Mouse (Mus musculus) kidney, embryonic 14.5 days (tissue): ENCODE data around the gene Sik3. TPM values are rescaled to one million over a fixed set of nuclear protein-coding genes. Genes with fewer than 3 reads are reported as not detected.
A peak's percentile ranks its signal among the peaks of the same experiment; 100 is the strongest.

Experiments
- ATAC-seq: fragments of 200-750 bp; cut with Nextera tagmentation; 2 replicates; pipeline ENCODE4 v1.8.0; 2017; ENCODE audit warnings: moderate number of reproducible peaks, mild to moderate bottlenecking, moderate TSS enrichment, moderate library complexity; ENCODE audit not compliant: low FRiP score, low TSS enrichment
- H3K27ac ChIP-seq: fragments of 300-500 bp; sonication (generic); 2 replicates; pipeline ENCODE4 v1.5.1; 2014; ENCODE audit warnings: low read depth, mild to moderate bottlenecking, low read length, moderate library complexity, mixed read lengths
- H3K27me3 ChIP-seq: fragments of 300-500 bp; sonication (generic); 2 replicates; pipeline ENCODE4 v1.6.1; 2014; ENCODE audit warnings: mild to moderate bottlenecking, low read length; ENCODE audit not compliant: control insufficient read depth, insufficient read depth
- H3K36me3 ChIP-seq: fragments of 300-500 bp; sonication (generic); 2 replicates; pipeline ENCODE4 v1.6.1; 2014; ENCODE audit warnings: low read length, mixed read lengths; ENCODE audit not compliant: control insufficient read depth, insufficient read depth
- H3K4me1 ChIP-seq: fragments of 300-500 bp; sonication (generic); 2 replicates; pipeline ENCODE4 v1.6.1; 2014; ENCODE audit warnings: low read length, mixed read lengths; ENCODE audit not compliant: control insufficient read depth, insufficient read depth
- H3K4me2 ChIP-seq: fragments of 300-500 bp; sonication (generic); replicated peaks from 2 replicates; pipeline ENCODE4 v1.6.1; 2014; ENCODE audit warnings: low read depth, mild to moderate bottlenecking, low read length
- H3K4me3 ChIP-seq: fragments of 300-500 bp; sonication (generic); 2 replicates; pipeline ENCODE4 v1.5.1; 2014; ENCODE audit warnings: mild to moderate bottlenecking, low read length
- H3K9ac ChIP-seq: fragments of 300-500 bp; sonication (generic); 2 replicates; pipeline ENCODE4 v1.6.1; 2014; ENCODE audit warnings: low read depth, mild to moderate bottlenecking, low read length, moderate library complexity
- H3K9me3 ChIP-seq: fragments of 300-500 bp; sonication (generic); 2 replicates; pipeline ENCODE4 v1.6.1; 2016; ENCODE audit warnings: low read length; ENCODE audit not compliant: control insufficient read depth
- WGBS: fragments of 180-500 bp; shearing (Covaris S2); extraction: QIAGEN DNeasy Blood & Tissue Kit; methylation state at CpG from one replicate; pipeline ENCODE4 v1.1.7; 2014; 5-methylcytosine and 5-hydroxymethylcytosine counted together
- polyA plus RNA-seq: library from polyadenylated mRNA; unstranded; fragments of >200 nt; fragmentation: Nextera tagmentation; extraction: Ambion mirVana; gene quantifications from 2 replicates; pipeline ENCODE4 v1.2.1, GENCODE M21; 2014

The Sik3 gene
- polyA plus RNA-seq, 1 experiment from 2014 or later = 10.1 TPM

GRCm38 (mm10) chr9:46172953-46173352, 160.3 kb downstream of the Sik3 start:
- Histone ChIP-seq H3K27me3 (no peaks in the 10 kb centered on the region), H3K27ac (no peak overlapping the region), H3K9ac (no peak overlapping the region), H3K36me3 (no peaks in the 10 kb centered on the region; the same call in 1 of the 2 replicates), H3K9me3 (no peaks in the 10 kb centered on the region), H3K4me2 (no peak overlapping the region), H3K4me1 (peaks cover 5% of the 10 kb centered on the region; the same call in 1 of the 2 replicates), H3K4me3 (no peak overlapping the region)
- no peak for ATAC-seq
- 44% methylated on average over 2 of the region's 2 CpGs for WGBS

- Histone ChIP-seq H3K4me3 (no peak overlapping the region), H3K9me3 (no peaks in the 10 kb centered on the region), H3K4me1 (peaks cover 5% of the 10 kb centered on the region; the same call in 1 of the 2 replicates), H3K9ac (no peak overlapping the region), H3K4me2 (no peak overlapping the region), H3K27ac (no peak overlapping the region), H3K27me3 (no peaks in the 10 kb centered on the region), H3K36me3 (peaks cover 9% of the 10 kb centered on the region; the same call in 1 of the 2 replicates)
- 80% methylated on average over 6 of the region's 6 CpGs for WGBS
- no peak for ATAC-seq
Observed at GRCm38 (mm10) chr9:46173919-46174318, 161.3 kb downstream of the Sik3 start.

- H3K27ac ChIP-seq = no peak overlapping the region
- no peaks in the 10 kb centered on the region for H3K27me3 ChIP-seq
- H3K9ac ChIP-seq = no peak overlapping the region
- no peak overlapping the region for H3K4me3 ChIP-seq
- no peak for ATAC-seq
- 69% methylated on average over 5 of the region's 5 CpGs for WGBS
- no peaks in the 10 kb centered on the region for H3K9me3 ChIP-seq
- H3K4me1 ChIP-seq = peaks cover 5% of the 10 kb centered on the region; the same call in 1 of the 2 replicates
- H3K4me2 ChIP-seq = no peak overlapping the region
- peaks cover 9% of the 10 kb centered on the region; the same call in 1 of the 2 replicates for H3K36me3 ChIP-seq
Observed at GRCm38 (mm10) chr9:46174770-46175294, 162.2 kb downstream of the Sik3 start.

- peak overlapping the region; percentile 39; the same call in 1 of the 2 replicates for H3K27ac ChIP-seq
- WGBS = 25% methylated on average over 1 of the region's 1 CpGs
- no peak overlapping the region for H3K9ac ChIP-seq
- no peaks in the 10 kb centered on the region for H3K9me3 ChIP-seq
- H3K4me2 ChIP-seq = no peak overlapping the region
- no peaks in the 10 kb centered on the region for H3K27me3 ChIP-seq
- ATAC-seq = no peak
- H3K4me1 ChIP-seq = peaks cover 5% of the 10 kb centered on the region; the same call in 1 of the 2 replicates
- no peak overlapping the region for H3K4me3 ChIP-seq
- peaks cover 9% of the 10 kb centered on the region; the same call in 1 of the 2 replicates for H3K36me3 ChIP-seq
Observed at GRCm38 (mm10) chr9:46175300-46175699, 162.7 kb downstream of the Sik3 start.

- Histone ChIP-seq H3K4me3 (no peak overlapping the region), H3K27ac (no peak overlapping the region; the same call in 1 of the 2 replicates), H3K9ac (no peak overlapping the region), H3K4me1 (peaks cover 5% of the 10 kb centered on the region; the same call in 1 of the 2 replicates), H3K9me3 (no peaks in the 10 kb centered on the region), H3K27me3 (no peaks in the 10 kb centered on the region), H3K36me3 (peaks cover 12% of the 10 kb centered on the region; the same call in 1 of the 2 replicates), H3K4me2 (no peak overlapping the region)
- 49% methylated on average over 1 of the region's 1 CpGs for WGBS
- ATAC-seq = no peak
Observed at GRCm38 (mm10) chr9:46175938-46176375, 163.3 kb downstream of the Sik3 start.

GRCm38 (mm10) chr9:46176613-46177012, 164.0 kb downstream of the Sik3 start:
- no peak overlapping the region for H3K9ac ChIP-seq

GRCm38 (mm10) chr9:46178595-46178994, 166.0 kb downstream of the Sik3 start:
- WGBS = 81% methylated on average over 9 of the region's 9 CpGs
- H3K36me3 ChIP-seq = peaks cover 15% of the 10 kb centered on the region; the same call in 1 of the 2 replicates
- H3K9ac ChIP-seq = no peak overlapping the region
- ATAC-seq = no peak
- H3K4me3 ChIP-seq = no peak overlapping the region
- H3K27ac ChIP-seq = no peak overlapping the region
- no peaks in the 10 kb centered on the region for H3K27me3 ChIP-seq
- no peak overlapping the region for H3K4me2 ChIP-seq
- H3K9me3 ChIP-seq = no peaks in the 10 kb centered on the region
- peaks cover 5% of the 10 kb centered on the region; the same call in 1 of the 2 replicates for H3K4me1 ChIP-seq

More at GRCm38 (mm10) chr9:46176613-46177012, 164.0 kb downstream of the Sik3 start:
- ATAC-seq = no peak
- Histone ChIP-seq H3K4me3 (no peak overlapping the region), H3K36me3 (peaks cover 15% of the 10 kb centered on the region; the same call in 1 of the 2 replicates), H3K27me3 (no peaks in the 10 kb centered on the region), H3K4me2 (no peak overlapping the region), H3K27ac (no peak overlapping the region), H3K9me3 (no peaks in the 10 kb centered on the region), H3K4me1 (peaks cover 5% of the 10 kb centered on the region; the same call in 1 of the 2 replicates)
- WGBS = 85% methylated on average over 4 of the region's 4 CpGs

- no peaks in the 10 kb centered on the region for H3K9me3 ChIP-seq
- peaks cover 15% of the 10 kb centered on the region; the same call in 1 of the 2 replicates for H3K36me3 ChIP-seq
- H3K4me3 ChIP-seq = no peak overlapping the region
- H3K27me3 ChIP-seq = no peaks in the 10 kb centered on the region
- H3K4me1 ChIP-seq = 0 out of 2 replicates have a peak, but pooled peaks cover 6% of the 10 kb centered on the region
- 58% methylated on average over 8 of the region's 8 CpGs for WGBS
- ATAC-seq = no peak
- no peak overlapping the region for H3K9ac ChIP-seq
- H3K4me2 ChIP-seq = no peak overlapping the region
- no peak overlapping the region for H3K27ac ChIP-seq
Observed at GRCm38 (mm10) chr9:46181297-46181696, 168.7 kb downstream of the Sik3 start.

GRCm38 (mm10) chr9:46184542-46184941, 171.9 kb downstream of the Sik3 start:
- 45% methylated on average over 5 of the region's 5 CpGs for WGBS

More at GRCm38 (mm10) chr9:46184542-46184941, 171.9 kb downstream of the Sik3 start:
- no peaks in the 10 kb centered on the region for H3K9me3 ChIP-seq
- ATAC-seq = no peak
- peak overlapping the region; percentile 53; the same call in 1 of the 2 replicates for H3K27ac ChIP-seq
- H3K4me1 ChIP-seq = 0 out of 2 replicates have a peak, but pooled peaks cover 6% of the 10 kb centered on the region
- H3K4me3 ChIP-seq = no peak overlapping the region
- no peak overlapping the region for H3K9ac ChIP-seq
- peaks cover 6% of the 10 kb centered on the region; the same call in 1 of the 2 replicates for H3K36me3 ChIP-seq
- H3K4me2 ChIP-seq = no peak overlapping the region
- H3K27me3 ChIP-seq = no peaks in the 10 kb centered on the region
